Mouse (Mus musculus) neural tube, embryonic 13.5 days (tissue): ENCODE results near the gene Adam12. TPM values are rescaled to one million over a fixed set of nuclear protein-coding genes. Genes with fewer than 3 reads are reported as not detected.
A peak's percentile ranks its signal among the peaks of the same experiment; 100 is the strongest.

Experiments used
- ATAC-seq: fragments of 200-750 bp; cut with Nextera tagmentation; 2 replicates; pipeline ENCODE4 v1.8.0; 2017; ENCODE audit warnings: low read depth, mild to moderate bottlenecking, moderate TSS enrichment, moderate library complexity
- H3K27ac ChIP-seq: fragments of 300-500 bp; sonication (generic); replicated peaks from 2 replicates; pipeline ENCODE4 v1.5.1; 2015; ENCODE audit warnings: moderate library complexity, mild to moderate bottlenecking, inconsistent platforms
- H3K27me3 ChIP-seq: fragments of 300-500 bp; sonication (generic); 2 replicates; pipeline ENCODE4 v1.6.1; 2015; ENCODE audit warnings: mild to moderate bottlenecking, inconsistent platforms
- H3K36me3 ChIP-seq: fragments of 300-500 bp; sonication (generic); 2 replicates; pipeline ENCODE4 v1.6.1; 2015; ENCODE audit warnings: mild to moderate bottlenecking, inconsistent platforms
- H3K4me1 ChIP-seq: fragments of 300-500 bp; sonication (generic); replicated peaks from 2 replicates; pipeline ENCODE4 v1.6.1; 2015; ENCODE audit warnings: inconsistent platforms
- H3K4me2 ChIP-seq: fragments of 300-500 bp; sonication (generic); 2 replicates; pipeline ENCODE4 v1.6.1; 2015; ENCODE audit warnings: inconsistent platforms, mild to moderate bottlenecking, moderate library complexity
- H3K4me3 ChIP-seq: fragments of 300-500 bp; sonication (generic); 2 replicates; pipeline ENCODE4 v1.5.1; 2015; ENCODE audit warnings: mild to moderate bottlenecking, inconsistent platforms
- H3K9ac ChIP-seq: fragments of 300-500 bp; sonication (generic); 2 replicates; pipeline ENCODE4 v1.6.1; 2015; ENCODE audit warnings: moderate library complexity, mild to moderate bottlenecking, inconsistent platforms
- H3K9me3 ChIP-seq: fragments of 300-500 bp; sonication (generic); 2 replicates; pipeline ENCODE4 v1.6.1; 2016; ENCODE audit warnings: inconsistent platforms
- WGBS: fragments of 180-500 bp; shearing (Covaris S2); methylation state at CpG from one replicate; pipeline ENCODE4 v1.1.7; 2015; 5-methylcytosine and 5-hydroxymethylcytosine counted together
- polyA plus RNA-seq: library from polyadenylated mRNA; unstranded; fragments of >200 nt; fragmentation: Nextera tagmentation; extraction: Ambion mirVana; gene quantifications from 2 replicates; pipeline ENCODE4 v1.2.1, GENCODE M21; 2015

Gene Adam12
- polyA plus RNA-seq, 1 experiment from 2014 or later, result 2.4 TPM

DNA sequence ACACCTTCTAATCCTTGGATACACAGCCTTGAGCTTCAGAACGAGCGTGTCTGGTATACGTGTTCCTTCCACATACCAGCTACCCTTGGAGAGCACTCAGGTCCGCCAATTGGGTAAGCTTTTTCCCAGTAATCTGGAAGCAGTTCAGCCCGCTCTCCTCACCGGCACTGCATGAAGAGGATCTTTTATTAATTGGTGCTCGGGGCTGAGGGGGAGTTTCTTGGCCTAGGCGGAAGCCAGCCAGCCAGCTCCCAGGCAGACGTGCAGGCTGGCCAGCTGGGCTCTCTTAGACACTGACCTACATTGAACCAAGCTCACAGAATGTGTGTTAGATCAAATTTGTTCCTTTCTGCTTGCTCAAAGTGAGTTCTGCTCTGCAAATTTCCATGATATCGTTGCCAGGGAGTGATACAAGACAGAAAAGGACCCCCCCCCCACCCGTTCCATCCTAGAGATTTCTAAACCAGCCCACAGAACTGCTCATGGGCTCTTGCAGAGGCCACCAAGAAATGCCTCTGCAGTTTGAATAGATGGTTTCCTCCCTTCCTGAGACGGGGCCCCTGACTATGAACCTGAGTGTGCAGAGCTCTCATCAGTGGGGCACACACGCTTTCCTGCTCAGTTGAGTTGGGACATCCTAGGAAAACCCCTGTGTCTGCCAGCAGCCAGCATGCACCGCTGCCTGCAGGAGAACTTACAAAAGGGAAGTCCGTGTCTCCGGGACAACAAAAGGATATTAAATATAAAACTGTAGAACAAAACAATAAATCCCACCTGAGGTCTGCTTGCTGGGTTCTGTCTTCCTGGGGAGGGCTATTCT, 205.5 kb downstream of the Adam12 start:
- Histone ChIP-seq H3K9me3 (no peaks in the 10 kb centered on the region), H3K27ac (peak overlapping the region; percentile 61), H3K4me2 (no peak overlapping the region), H3K4me3 (no peak overlapping the region), H3K36me3 (no peaks in the 10 kb centered on the region), H3K27me3 (no peaks in the 10 kb centered on the region), H3K4me1 (peaks cover 28% of the 10 kb centered on the region), H3K9ac (no peak overlapping the region)
- peak; percentile 67; the same call in 1 of the 2 replicates for ATAC-seq
- 49% methylated on average over 16 of the region's 16 CpGs for WGBS

- no peak overlapping the region for H3K4me2 ChIP-seq
- H3K4me1 ChIP-seq, result peaks cover 13% of the 10 kb centered on the region
- no peak overlapping the region for H3K4me3 ChIP-seq
- H3K27ac ChIP-seq, result no peak overlapping the region
- no peaks in the 10 kb centered on the region for H3K27me3 ChIP-seq
- ATAC-seq, result no peak
- H3K9me3 ChIP-seq, result no peaks in the 10 kb centered on the region
- WGBS, result 70% methylated on average over 2 of the region's 2 CpGs
- no peak overlapping the region for H3K9ac ChIP-seq
- no peaks in the 10 kb centered on the region for H3K36me3 ChIP-seq
These were observed 209.6 kb downstream of the Adam12 start for GRCm38 (mm10) chr7:134022157-134022885.

DNA sequence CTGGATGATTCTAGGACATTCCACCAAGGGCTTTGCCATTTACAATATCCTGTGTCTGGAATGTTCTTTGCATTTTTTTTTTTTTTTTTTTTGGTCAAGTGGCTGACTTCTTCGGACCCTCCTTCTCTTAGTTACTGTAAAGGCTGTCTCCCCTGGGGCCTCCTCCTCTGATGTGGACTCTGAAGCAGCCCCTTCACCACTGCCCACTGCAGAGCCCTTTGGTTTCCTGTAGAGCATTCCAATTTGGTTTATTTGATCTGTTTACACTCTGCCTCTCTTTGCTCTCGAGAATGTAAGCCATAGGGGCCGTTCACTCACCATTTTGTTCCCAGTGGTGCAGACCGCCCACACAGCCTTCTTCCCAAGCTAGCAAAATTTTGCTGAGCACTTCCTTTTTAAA, 216.7 kb downstream of the Adam12 start:
- WGBS, result 58% methylated on average over 4 of the region's 4 CpGs

GRCm38 (mm10) chr7:134014733-134015132, 217.2 kb downstream of the Adam12 start:
- Histone ChIP-seq H3K4me1 (peaks cover 11% of the 10 kb centered on the region), H3K27ac (peak overlapping the region; percentile 33; the same call in 1 of the 2 replicates)
- 16% methylated on average over 7 of the region's 7 CpGs for WGBS

More for the DNA sequence above, 216.7 kb downstream of the Adam12 start:
- Histone ChIP-seq H3K4me2 (no peak overlapping the region), H3K9ac (no peak overlapping the region), H3K27ac (peak overlapping the region; percentile 33; the same call in 1 of the 2 replicates), H3K27me3 (no peaks in the 10 kb centered on the region), H3K36me3 (no peaks in the 10 kb centered on the region), H3K9me3 (no peaks in the 10 kb centered on the region), H3K4me1 (peaks cover 11% of the 10 kb centered on the region), H3K4me3 (no peak overlapping the region)
- ATAC-seq, result no peak

DNA sequence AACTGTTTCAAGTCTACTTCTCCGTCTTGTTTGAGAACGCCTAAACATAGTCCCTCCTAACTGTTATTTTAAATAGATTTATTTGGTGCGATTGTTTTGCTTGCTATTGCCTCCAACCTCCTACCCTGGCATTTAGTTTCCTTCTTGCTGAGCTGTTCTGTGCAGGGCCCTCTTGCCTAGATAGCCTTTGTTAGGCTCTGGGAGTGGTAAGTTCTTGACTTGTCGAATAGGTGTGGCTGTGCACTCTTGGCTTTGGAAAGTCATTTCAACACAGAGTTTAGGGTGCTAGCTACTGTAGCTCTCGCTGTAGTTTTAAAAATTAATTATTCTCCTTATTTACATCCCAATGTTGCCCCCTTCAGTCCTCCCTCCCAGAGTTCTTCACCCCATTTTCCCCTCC, 222.8 kb downstream of the Adam12 start:
- H3K36me3 ChIP-seq, result no peaks in the 10 kb centered on the region
- no peak overlapping the region for H3K27ac ChIP-seq
- WGBS, result 86% methylated on average over 5 of the region's 5 CpGs
- no peaks in the 10 kb centered on the region for H3K4me1 ChIP-seq
- no peak overlapping the region for H3K4me2 ChIP-seq
- H3K9me3 ChIP-seq, result no peaks in the 10 kb centered on the region
- no peak for ATAC-seq
- H3K9ac ChIP-seq, result no peak overlapping the region
- H3K27me3 ChIP-seq, result no peaks in the 10 kb centered on the region
- no peak overlapping the region for H3K4me3 ChIP-seq

More at GRCm38 (mm10) chr7:134014733-134015132, 217.2 kb downstream of the Adam12 start:
- Histone ChIP-seq H3K9ac (no peak overlapping the region), H3K4me2 (no peak overlapping the region), H3K4me3 (no peak overlapping the region), H3K9me3 (no peaks in the 10 kb centered on the region), H3K36me3 (no peaks in the 10 kb centered on the region), H3K27me3 (no peaks in the 10 kb centered on the region)
- ATAC-seq, result peak; percentile 65

DNA sequence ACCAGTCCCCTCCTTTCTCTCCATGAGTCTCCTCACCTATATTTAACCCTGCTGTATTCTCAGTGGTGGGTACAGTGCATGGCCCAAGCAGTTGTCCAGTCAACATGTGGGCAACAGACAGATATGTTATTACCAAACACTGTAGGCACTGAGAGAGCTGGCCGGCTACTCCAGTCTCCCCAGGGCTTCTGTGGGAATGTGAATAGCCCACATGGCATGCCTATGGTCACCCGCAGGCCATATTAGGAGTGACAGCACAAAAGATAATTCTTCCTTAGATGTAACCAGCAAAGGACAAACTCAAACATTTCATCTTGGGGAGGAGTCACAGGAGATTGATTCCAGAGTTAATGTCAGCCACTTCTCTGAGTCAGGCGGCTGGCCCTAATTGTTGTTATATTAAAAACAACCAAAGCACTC, 224.0 kb downstream of the Adam12 start:
- 72% methylated on average over 3 of the region's 3 CpGs for WGBS
- Histone ChIP-seq H3K4me1 (no peaks in the 10 kb centered on the region), H3K4me2 (no peak overlapping the region), H3K9ac (no peak overlapping the region), H3K4me3 (no peak overlapping the region), H3K9me3 (no peaks in the 10 kb centered on the region), H3K27ac (no peak overlapping the region), H3K27me3 (no peaks in the 10 kb centered on the region), H3K36me3 (no peaks in the 10 kb centered on the region)
- no peak for ATAC-seq

DNA sequence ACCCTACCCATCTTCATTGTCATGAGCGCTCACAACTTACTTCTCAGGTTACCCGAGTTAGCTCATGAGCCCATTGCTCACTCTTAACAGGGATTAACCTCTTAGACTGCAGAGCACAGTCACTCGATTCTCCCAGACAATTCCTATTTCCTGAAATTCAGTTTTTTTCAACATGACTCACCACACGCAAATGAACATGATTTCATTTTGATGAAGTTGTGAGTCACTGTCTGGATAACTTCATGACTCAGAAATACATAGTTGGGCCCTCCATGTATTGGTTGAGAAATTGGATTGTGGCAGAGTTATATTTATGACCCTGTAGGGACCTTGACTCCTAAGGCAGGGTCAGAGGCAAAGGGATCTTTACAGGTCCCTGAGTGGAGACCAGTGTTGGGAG, 230.4 kb downstream of the Adam12 start:
- 94% methylated on average over 4 of the region's 4 CpGs for WGBS
- Histone ChIP-seq H3K9ac (no peak overlapping the region), H3K27ac (no peak overlapping the region), H3K4me2 (no peak overlapping the region), H3K9me3 (no peaks in the 10 kb centered on the region), H3K4me1 (0 out of 2 replicates have a peak, but pooled peaks cover 8% of the 10 kb centered on the region), H3K4me3 (no peak overlapping the region), H3K36me3 (no peaks in the 10 kb centered on the region), H3K27me3 (no peaks in the 10 kb centered on the region)
- no peak for ATAC-seq

- Histone ChIP-seq H3K27me3 (no peaks in the 10 kb centered on the region), H3K4me1 (no peaks in the 10 kb centered on the region), H3K27ac (no peak overlapping the region), H3K4me3 (no peak overlapping the region), H3K9ac (no peak overlapping the region), H3K36me3 (no peaks in the 10 kb centered on the region), H3K9me3 (no peaks in the 10 kb centered on the region), H3K4me2 (no peak overlapping the region)
- no peak for ATAC-seq
These were observed 241.0 kb downstream of the Adam12 start for GRCm38 (mm10) chr7:133990930-133991329.

- H3K4me3 ChIP-seq, result no peak overlapping the region
- H3K9ac ChIP-seq, result no peak overlapping the region
- peaks cover 5% of the 10 kb centered on the region; the same call in 1 of the 2 replicates for H3K4me1 ChIP-seq
- no peak for ATAC-seq
- no peaks in the 10 kb centered on the region for H3K9me3 ChIP-seq
- no peaks in the 10 kb centered on the region for H3K27me3 ChIP-seq
- 72% methylated on average over 5 of the region's 5 CpGs for WGBS
- H3K27ac ChIP-seq, result no peak overlapping the region
- no peak overlapping the region for H3K4me2 ChIP-seq
- no peaks in the 10 kb centered on the region for H3K36me3 ChIP-seq
These were observed 243.6 kb downstream of the Adam12 start for GRCm38 (mm10) chr7:133988356-133988755.

DNA sequence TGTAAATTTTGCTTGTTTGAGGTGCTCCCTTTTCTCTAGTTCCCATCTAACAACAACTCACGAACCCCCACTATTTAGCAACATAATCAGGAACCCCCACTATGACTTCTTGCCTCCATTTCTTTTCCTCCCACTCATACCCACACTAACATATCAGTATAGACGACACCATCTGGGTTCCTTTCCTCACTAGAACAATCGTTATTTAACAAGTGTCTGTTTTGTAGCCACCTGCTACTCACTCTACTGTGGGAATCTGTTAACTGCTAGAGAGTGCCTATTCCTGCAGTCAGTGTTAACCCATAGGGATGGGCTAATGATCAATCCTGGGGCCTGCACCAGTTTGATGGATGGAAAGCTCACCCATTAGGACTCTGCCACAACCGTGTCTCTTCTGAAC, 245.7 kb downstream of the Adam12 start:
- no peak for ATAC-seq
- H3K9me3 ChIP-seq, result no peaks in the 10 kb centered on the region
- H3K4me2 ChIP-seq, result no peak overlapping the region
- H3K4me3 ChIP-seq, result no peak overlapping the region
- H3K27me3 ChIP-seq, result no peaks in the 10 kb centered on the region
- WGBS, result 75% methylated on average over 4 of the region's 4 CpGs
- H3K27ac ChIP-seq, result no peak overlapping the region
- no peak overlapping the region for H3K9ac ChIP-seq
- H3K4me1 ChIP-seq, result peaks cover 5% of the 10 kb centered on the region; the same call in 1 of the 2 replicates
- H3K36me3 ChIP-seq, result no peaks in the 10 kb centered on the region

- Histone ChIP-seq H3K27ac (no peak overlapping the region), H3K9ac (no peak overlapping the region), H3K4me3 (no peak overlapping the region), H3K4me2 (no peak overlapping the region), H3K4me1 (peaks cover 5% of the 10 kb centered on the region; the same call in 1 of the 2 replicates), H3K27me3 (no peaks in the 10 kb centered on the region), H3K36me3 (no peaks in the 10 kb centered on the region), H3K9me3 (no peaks in the 10 kb centered on the region)
- no peak for ATAC-seq
- 88% methylated on average over 1 of the region's 1 CpGs for WGBS
These were observed 246.3 kb downstream of the Adam12 start for GRCm38 (mm10) chr7:133985648-133986047.

DNA sequence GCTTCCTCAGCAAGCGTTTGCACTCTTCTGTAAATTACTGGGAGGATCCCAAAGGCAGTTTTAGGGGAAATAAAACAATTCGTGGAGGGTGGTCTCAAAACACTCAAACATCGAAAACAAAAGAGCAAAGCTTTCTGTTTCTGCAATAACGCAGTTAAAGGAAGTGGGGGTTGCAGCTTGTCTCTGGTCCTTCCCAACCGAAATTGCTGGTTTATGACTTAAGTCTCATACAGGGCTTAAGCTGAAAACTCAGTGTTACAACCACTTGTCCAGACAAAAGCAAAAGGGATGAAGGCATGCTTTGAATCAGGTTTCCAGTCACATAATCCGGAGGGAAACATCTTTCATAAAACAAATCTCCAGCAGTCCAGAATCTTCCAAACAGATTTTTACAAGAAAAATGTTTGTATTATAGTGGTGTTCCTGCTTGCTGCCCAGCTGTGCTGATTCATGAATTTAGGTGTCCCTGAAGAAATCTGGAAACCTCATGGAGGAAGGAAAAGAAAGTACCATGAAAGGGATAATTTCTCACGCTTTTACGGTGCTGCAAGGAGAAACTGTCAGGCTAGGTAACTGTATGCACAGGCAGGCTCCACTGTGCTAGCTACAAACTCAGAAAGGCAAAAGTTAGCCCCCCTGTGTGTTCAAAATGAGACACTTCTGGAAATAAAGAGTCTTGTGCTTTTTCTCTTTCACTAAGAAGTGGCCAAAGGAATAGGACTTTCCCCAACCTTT, 255.4 kb downstream of the Adam12 start:
- H3K27ac ChIP-seq, result 0 out of 2 replicates have a peak overlapping the region, but pooled peaks have one; percentile 33
- no peaks in the 10 kb centered on the region for H3K9me3 ChIP-seq
- peaks cover 17% of the 10 kb centered on the region for H3K4me1 ChIP-seq
- no peaks in the 10 kb centered on the region for H3K27me3 ChIP-seq
- ATAC-seq, result no peak
- 14% methylated on average over 8 of the region's 8 CpGs for WGBS
- H3K36me3 ChIP-seq, result no peaks in the 10 kb centered on the region
- no peak overlapping the region for H3K4me2 ChIP-seq
- no peak overlapping the region for H3K4me3 ChIP-seq
- H3K9ac ChIP-seq, result no peak overlapping the region
